Mouse (Mus musculus): ENCODE measurements around the gene Fbxo34.

- TF ChIP-seq POLR2A (IDR thresholded peaks at IDR 0.05; ENCODE audit: low read depth, low read length), result no peak
- TF ChIP-seq CTCF (IDR thresholded peaks at IDR 0.05; ENCODE audit: extremely low read depth, insufficient read length, insufficient replicate concordance, low read depth, low read length), result no peak
These were observed 26.0 kb downstream of the Fbxo34 start for GRCm38 (mm10) chr14:47476266-47476665.

Data from small intestine, adult 2 months (tissue).